Mouse (Mus musculus) heart, postnatal 14 days (tissue): ENCODE measurements around the gene Osbpl5. TPM values are rescaled to one million over a fixed set of nuclear protein-coding genes. Genes with fewer than 3 reads are reported as not detected.

Experiments
- DNase-seq, 2 experiments: peaks; one replicate each; pipeline ENCODE4 v3.0.0; 2021 to 2022
- intact Hi-C: fragments of 180-260 bp; cut with DNase I; formaldehyde crosslinking; loops from one replicate; pipeline ENCODE4 v1.15.1; 2025
- long read RNA-seq, 2 experiments: library from polyadenylated mRNA; stranded (forward); transcript quantifications; one replicate each; pipeline ENCODE4 v2.0.0; 2021
- total RNA-seq, 2 experiments: library from RNA; stranded (reverse); gene quantifications; 2 replicates each; pipeline ENCODE4 v1.2.3; 2021

Gene Osbpl5
- 10 to 100 TPM; 18.5 to 21.9 TPM for total RNA-seq
- long read RNA-seq, experiment 1, transcript Osbpl5-202 (22 exons, 3,775 nt): major isoform, 13 of 16 reads
- long read RNA-seq, experiment 1, partial matches to known transcripts: 2 of 16 reads
- long read RNA-seq, experiment 1, other reads (novel, unspliced or antisense): 1 of 16 reads
- long read RNA-seq, experiment 2, transcript Osbpl5-202 (22 exons, 3,775 nt): major isoform, 20 of 27 reads
- long read RNA-seq, experiment 2, partial matches to known transcripts: 5 of 27 reads
- long read RNA-seq, experiment 2, other reads (novel, unspliced or antisense): 2 of 27 reads

- intact Hi-C loops: no loop called here
- no peak for DNase-seq
Observed at GRCm38 (mm10) chr7:143756125-143757026, at the start of gene Osbpl5. Gene Osbpl5 (minus strand): TSS chr7:143756985.

DNA sequence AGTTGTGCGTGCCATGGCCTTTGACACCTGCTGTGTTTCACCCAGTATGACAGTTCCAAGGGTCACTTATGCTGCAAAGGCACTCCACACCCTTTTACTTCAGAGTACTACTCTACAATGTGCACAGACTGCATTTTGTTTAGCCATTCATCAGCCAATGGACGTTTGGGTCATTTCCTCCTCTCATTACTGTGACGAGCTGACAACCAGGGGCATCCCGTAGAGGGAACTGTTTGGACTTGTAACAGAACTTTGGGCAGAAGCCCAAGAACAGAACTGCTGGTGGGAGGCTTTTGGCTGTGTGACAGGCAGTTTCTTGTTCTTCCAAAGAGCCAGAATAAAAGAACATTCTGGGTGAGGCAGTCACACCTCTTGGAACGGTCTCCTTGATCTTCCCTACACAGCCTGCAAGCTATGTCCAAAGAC is 48.4 kb upstream of the Osbpl5 start:
- DNase-seq: no peak
- intact Hi-C loops: no loop called here

- DNase-seq: no peak
- intact Hi-C loops: no loop called here
Observed at GRCm38 (mm10) chr7:143801195-143802065, 44.6 kb upstream of the Osbpl5 start.

- no peak for DNase-seq
- intact Hi-C loops: no loop called here
Observed at GRCm38 (mm10) chr7:143800770-143801169, 44.0 kb upstream of the Osbpl5 start.

- DNase-seq: no peak
- intact Hi-C loops: no loop called here
Observed at GRCm38 (mm10) chr7:143798783-143799182, 42.0 kb upstream of the Osbpl5 start.

DNA sequence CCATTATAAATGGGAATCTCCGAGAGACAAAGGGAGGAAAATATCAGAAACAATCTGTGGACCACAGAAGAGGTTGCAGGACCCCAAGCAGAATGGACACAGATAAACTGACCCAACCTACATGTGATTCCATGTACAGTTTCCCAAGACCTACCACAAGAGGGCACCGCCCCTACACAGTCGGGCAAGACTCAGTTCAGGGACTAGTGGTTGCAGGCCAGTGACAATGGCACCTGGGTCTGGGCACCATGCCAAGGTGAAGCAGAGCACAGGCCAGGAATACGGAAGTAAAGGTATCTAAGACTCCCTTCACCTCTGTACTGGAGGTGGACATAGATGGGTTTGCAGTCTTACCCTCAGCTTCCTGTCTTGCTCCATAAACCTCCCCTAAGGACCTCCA is 36.3 kb upstream of the Osbpl5 start:
- intact Hi-C loops: no loop called here
- peak in 1 of 2 experiments; percentile 43 for DNase-seq

DNA sequence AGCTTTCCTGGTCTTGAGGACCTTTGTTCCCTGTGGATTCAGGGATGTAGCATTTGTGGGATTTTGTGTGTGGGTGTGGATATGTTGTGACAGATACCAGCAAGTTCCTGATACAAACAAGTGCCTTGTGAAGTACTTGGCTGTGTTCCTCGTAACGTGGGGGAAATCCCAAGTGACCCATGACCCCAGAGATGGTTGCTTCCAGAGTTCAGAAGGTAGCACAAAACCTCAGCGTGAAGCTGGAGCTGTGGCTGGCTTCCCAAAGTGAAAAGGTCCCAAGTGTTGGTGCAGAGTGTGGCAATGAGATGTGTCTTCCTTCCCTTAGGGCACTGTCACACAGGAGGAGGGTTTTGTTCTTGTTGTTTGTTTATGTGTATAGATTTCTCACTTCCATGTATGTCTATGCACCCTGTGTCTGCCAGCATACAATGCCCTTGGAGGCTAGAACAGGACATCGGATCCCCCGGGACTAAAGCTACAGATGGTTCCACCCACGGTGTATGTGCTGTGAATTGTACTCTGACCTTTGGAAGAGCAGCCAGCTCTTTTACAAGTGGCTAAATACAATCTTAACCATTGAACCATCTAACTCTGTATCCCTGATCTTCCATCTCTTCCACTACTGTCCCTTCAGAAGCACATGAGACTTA is 35.7 kb upstream of the Osbpl5 start:
- DNase-seq: no peak
- intact Hi-C loops: no loop called here

DNA sequence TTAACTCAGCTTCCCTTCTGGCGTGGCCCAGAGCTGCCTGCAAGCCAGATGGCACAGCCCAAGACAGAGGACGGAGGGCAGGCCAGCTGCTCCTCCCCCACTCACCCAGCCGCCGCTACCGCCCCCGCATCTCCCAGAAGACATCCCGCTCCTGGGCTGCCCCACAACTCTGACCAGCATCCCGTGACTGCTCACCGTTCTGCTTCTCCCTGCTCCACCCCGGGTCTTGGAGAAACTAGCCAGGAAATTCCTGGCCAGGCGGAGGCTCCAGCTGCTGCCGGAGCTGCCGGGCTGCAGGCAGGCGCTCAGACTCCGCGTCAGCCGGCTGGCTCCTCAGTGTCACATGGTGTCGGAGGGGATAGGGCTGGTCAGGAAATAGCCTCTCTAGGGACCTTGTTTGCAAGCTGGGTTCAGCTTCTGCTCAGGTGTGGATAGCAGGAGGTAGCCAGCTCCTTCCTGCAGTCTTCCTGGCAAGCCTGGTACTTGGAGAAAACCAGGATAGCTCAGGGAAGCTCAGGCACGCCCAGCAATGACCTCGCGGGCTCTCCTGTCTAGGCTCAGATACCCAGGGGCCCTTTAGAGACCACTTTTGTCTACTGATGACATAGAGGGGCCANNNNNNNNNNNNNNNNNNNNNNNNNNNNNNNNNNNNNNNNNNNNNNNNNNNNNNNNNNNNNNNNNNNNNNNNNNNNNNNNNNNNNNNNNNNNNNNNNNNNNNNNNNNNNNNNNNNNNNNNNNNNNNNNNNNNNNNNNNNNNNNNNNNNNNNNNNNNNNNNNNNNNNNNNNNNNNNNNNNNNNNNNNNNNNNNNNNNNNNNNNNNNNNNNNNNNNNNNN is 27.4 kb upstream of the Osbpl5 start, which contains the start of gene Mrgpre:
Gene Mrgpre (minus strand): TSS at position 505 of the 834 bp plus-strand sequence.
- intact Hi-C loops: no loop called here
- DNase-seq: peak; percentile 87 to 90

- intact Hi-C loops: no loop called here
Observed at GRCm38 (mm10) chr7:143783378-143783995, 26.7 kb upstream of the Osbpl5 start.

GRCm38 (mm10) chr7:143777375-143777774 is 20.6 kb upstream of the Osbpl5 start:
- DNase-seq: peak; percentile 46 to 49
- intact Hi-C loops: no loop called here

More at GRCm38 (mm10) chr7:143783378-143783995, 26.7 kb upstream of the Osbpl5 start:
- no peak for DNase-seq

DNA sequence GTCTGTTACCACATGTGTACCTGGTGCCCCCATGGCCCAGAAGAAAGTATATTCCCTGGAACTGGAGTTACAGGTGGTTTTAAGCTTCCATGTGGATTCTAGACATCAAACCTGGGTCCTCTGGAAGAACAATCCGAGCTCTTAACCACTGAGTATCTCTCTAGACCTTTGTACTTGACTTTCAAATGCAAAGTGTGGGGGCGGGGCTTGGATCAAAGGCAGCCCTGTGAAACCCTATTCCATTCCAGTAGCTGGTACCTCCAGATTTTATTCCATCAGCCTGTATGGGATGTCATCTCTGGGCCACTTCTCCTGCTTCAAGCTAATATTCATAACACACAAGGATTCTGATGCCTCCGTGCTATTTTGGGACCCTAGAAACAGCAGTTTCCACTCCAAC is 19.4 kb upstream of the Osbpl5 start:
- DNase-seq: no peak
- intact Hi-C loops: no loop called here

- DNase-seq: no peak
- intact Hi-C loops: no loop called here
Observed at GRCm38 (mm10) chr7:143769461-143769860, 12.7 kb upstream of the Osbpl5 start.

- intact Hi-C loops: no loop called here
- no peak for DNase-seq
Observed at GRCm38 (mm10) chr7:143768267-143768666, 11.5 kb upstream of the Osbpl5 start.

GRCm38 (mm10) chr7:143766893-143767292 is 10.1 kb upstream of the Osbpl5 start, which contains the start of gene Mrgprg:
Gene Mrgprg (minus strand): TSS chr7:143766993.
- no peak for DNase-seq
- intact Hi-C loops: no loop called here

DNA sequence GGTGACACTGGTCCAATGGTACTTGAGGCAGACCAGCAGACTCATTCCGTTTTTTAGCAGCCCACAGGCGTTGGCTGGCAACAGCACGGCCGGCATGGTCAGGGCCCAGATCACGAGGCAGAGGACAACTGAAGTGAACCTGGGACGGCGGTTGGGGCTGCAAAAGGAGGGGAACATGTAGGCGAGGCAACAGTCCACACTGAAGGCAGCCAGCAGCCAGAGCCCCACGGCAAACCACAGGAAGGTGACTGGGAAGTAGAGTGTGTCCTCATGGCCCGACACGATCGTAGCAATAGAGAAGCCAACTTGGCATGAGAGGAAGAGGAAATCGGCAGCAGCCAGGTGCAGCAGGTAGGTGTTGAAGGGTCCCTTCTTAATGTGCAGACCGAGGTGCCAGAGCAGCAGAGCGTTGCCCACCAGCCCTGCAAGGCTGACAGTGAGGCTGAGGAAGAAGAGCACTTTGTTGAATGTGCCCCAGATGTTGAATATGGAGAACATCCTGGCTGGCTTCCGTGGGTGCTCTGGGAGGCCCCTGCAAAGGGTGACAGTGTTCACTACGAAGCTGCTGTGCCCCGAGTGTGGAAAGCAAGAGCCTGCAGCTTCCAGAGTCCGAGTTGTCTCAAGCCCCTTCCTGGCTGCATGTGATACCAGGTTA is 8.2 kb upstream of the Osbpl5 start:
- no peak for DNase-seq
- intact Hi-C loops: loop anchor here (5.0 kb wide), 1 partner anchor 183 kb away; no protein-coding TSS in a partner anchor

DNA sequence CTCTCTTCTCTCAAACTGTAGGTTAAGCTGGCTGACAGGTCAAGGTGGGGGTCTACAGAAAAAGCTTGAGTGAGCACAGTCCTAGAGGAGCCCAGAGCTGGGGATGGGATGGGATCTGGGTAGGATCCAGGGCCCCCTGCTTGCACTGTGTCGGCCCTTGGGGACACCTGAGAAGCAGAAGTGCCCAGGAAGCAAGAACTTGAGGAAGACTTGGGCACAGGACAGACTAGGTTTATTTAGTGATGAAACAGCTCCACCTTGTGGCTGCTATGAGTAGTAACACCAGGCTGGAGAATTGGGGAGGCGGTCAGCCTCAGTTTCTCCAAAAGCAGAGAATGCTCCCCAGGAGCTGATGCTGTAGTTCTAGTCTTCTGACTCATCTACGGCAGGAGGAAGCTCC is 7.0 kb upstream of the Osbpl5 start:
- intact Hi-C loops: loop anchor here (1.0 to 5.0 kb wide), 2 partner anchors 57 to 181 kb away; no protein-coding TSS in a partner anchor

DNA sequence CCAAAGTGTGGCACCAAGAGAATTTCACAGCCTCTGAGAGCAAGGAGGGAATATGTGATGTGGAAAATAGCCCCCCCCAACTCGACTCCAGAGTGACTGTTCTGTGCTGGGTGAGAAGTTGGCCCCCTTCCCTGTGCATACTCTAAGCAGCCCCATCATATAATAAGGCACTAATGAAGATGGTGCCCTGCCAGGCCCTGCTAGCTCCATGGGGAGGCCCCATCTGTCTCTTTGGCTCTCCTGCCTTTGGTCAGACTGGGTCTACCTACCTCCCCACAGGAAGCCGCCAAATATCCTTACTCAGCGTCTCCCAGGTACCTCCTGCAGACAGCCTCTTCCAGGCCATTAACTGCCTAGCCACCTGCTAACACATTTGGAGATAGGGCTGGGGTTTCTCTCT is 2.2 kb upstream of the Osbpl5 start:
- DNase-seq: no peak

More for the DNA sequence above, 7.0 kb upstream of the Osbpl5 start:
- peak in 1 of 2 experiments; percentile 29 for DNase-seq

GRCm38 (mm10) chr7:143757696-143758095 is 911 bp upstream of the Osbpl5 start:
- intact Hi-C loops: no loop called here
- DNase-seq: no peak

More for the DNA sequence above, 2.2 kb upstream of the Osbpl5 start:
- intact Hi-C loops: no loop called here
